Mouse (Mus musculus) embryonic facial prominence, embryonic 13.5 days (tissue): Measurements from ENCODE around the gene Fdx1. TPM values are rescaled to one million over a fixed set of nuclear protein-coding genes. Genes with fewer than 3 reads are reported as not detected.

Experiments used
- ATAC-seq: fragments of 200-750 bp; cut with Nextera tagmentation; 2 replicates; pipeline ENCODE4 v1.8.0; 2017; ENCODE audit warnings: low read depth; ENCODE audit not compliant: insufficient number of reproducible peaks, insufficient read depth, low FRiP score, low TSS enrichment
- H3K27ac ChIP-seq: fragments of 300-500 bp; sonication (generic); 2 replicates; pipeline ENCODE4 v1.5.1; 2015; ENCODE audit warnings: moderate library complexity, mild to moderate bottlenecking, inconsistent platforms
- H3K27me3 ChIP-seq: fragments of 300-500 bp; sonication (generic); 2 replicates; pipeline ENCODE4 v1.6.1; 2015; ENCODE audit warnings: mild to moderate bottlenecking, inconsistent platforms
- H3K36me3 ChIP-seq: fragments of 300-500 bp; sonication (generic); 2 replicates; pipeline ENCODE4 v1.6.1; 2015; ENCODE audit warnings: mild to moderate bottlenecking, inconsistent platforms
- H3K4me1 ChIP-seq: fragments of 300-500 bp; sonication (generic); 2 replicates; pipeline ENCODE4 v1.6.1; 2015; ENCODE audit warnings: inconsistent platforms
- H3K4me2 ChIP-seq: fragments of 300-500 bp; sonication (generic); 2 replicates; pipeline ENCODE4 v1.6.1; 2015; ENCODE audit warnings: moderate library complexity, mild to moderate bottlenecking, inconsistent platforms
- H3K4me3 ChIP-seq: fragments of 300-500 bp; sonication (generic); 2 replicates; pipeline ENCODE4 v1.5.1; 2015; ENCODE audit warnings: mild to moderate bottlenecking, inconsistent platforms
- H3K9ac ChIP-seq: fragments of 300-500 bp; sonication (generic); 2 replicates; pipeline ENCODE4 v1.6.1; 2015; ENCODE audit warnings: mild to moderate bottlenecking, inconsistent platforms
- H3K9me3 ChIP-seq: fragments of 300-500 bp; sonication (generic); 2 replicates; pipeline ENCODE4 v1.6.1; 2016; ENCODE audit warnings: inconsistent platforms
- WGBS: fragments of 180-500 bp; shearing (Covaris S2); methylation state at CpG from one replicate; pipeline ENCODE4 v1.1.7; 2015; ENCODE audit warnings: mixed read lengths; 5-methylcytosine and 5-hydroxymethylcytosine counted together
- polyA plus RNA-seq: library from polyadenylated mRNA; unstranded; fragments of >200 nt; fragmentation: Nextera tagmentation; extraction: Ambion mirVana; gene quantifications from 2 replicates; pipeline ENCODE4 v1.2.1, GENCODE M21; 2015

The Fdx1 gene
- polyA plus RNA-seq, 1 experiment from 2014 or later, result 56.5 TPM

DNA sequence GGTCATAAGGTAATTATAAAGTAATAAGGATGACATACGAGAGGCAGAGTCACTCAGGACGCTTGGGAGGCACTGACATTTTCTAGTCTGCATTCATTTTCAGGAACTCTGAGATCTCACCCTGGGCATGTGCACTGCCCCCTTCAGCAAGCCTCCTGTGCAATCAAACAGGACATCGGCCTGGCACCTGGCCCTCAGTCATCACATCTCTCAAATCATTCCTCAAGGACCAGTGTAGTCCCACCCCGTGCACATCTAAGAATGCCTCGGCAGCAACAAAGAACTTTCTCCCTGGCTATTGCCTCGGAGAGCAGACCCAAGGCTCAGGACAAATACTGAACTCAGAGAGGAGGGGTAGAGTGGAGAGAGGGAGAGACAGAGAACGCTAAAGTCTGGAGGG is 34.7 kb downstream of the Fdx1 start:
- no peak for ATAC-seq
- H3K4me2 ChIP-seq, result peak overlapping the region; percentile 52
- H3K27ac ChIP-seq, result peak overlapping the region; percentile 75
- no peaks in the 10 kb centered on the region for H3K9me3 ChIP-seq
- 25% methylated on average over 7 of the region's 7 CpGs for WGBS
- H3K9ac ChIP-seq, result 0 out of 2 replicates have a peak overlapping the region, but pooled peaks have one; percentile 6
- no peaks in the 10 kb centered on the region for H3K36me3 ChIP-seq
- no peaks in the 10 kb centered on the region for H3K27me3 ChIP-seq
- no peak overlapping the region for H3K4me3 ChIP-seq
- peaks cover 26% of the 10 kb centered on the region for H3K4me1 ChIP-seq

DNA sequence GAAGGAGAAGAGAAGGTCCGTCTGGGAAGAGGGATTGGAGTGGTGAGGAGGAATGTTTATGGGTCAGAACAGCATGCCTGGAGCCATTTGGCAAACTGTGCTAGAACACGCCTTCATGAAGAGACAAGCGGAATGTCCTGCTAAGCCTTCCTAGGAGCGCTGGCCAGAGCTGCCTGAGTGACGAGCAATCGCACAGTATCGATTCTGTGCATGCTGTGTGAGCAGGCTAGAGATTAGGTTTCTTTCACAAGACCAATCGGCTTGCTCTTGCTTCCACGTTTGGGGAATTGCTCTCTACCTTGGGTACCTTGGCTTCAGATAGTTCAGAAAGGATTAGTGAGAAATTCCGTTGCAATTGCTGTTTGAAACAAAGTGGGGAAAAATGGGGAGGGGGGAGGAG is 35.2 kb downstream of the Fdx1 start:
- peak overlapping the region; percentile 82 for H3K27ac ChIP-seq
- H3K27me3 ChIP-seq, result no peaks in the 10 kb centered on the region
- H3K9ac ChIP-seq, result peak overlapping the region; percentile 40; the same call in 1 of the 2 replicates
- H3K9me3 ChIP-seq, result no peaks in the 10 kb centered on the region
- WGBS, result 15% methylated on average over 10 of the region's 10 CpGs
- H3K36me3 ChIP-seq, result no peaks in the 10 kb centered on the region
- H3K4me3 ChIP-seq, result 0 out of 2 replicates have a peak overlapping the region, but pooled peaks have one; percentile 4
- H3K4me2 ChIP-seq, result peak overlapping the region; percentile 52
- H3K4me1 ChIP-seq, result peaks cover 26% of the 10 kb centered on the region
- no peak for ATAC-seq

DNA sequence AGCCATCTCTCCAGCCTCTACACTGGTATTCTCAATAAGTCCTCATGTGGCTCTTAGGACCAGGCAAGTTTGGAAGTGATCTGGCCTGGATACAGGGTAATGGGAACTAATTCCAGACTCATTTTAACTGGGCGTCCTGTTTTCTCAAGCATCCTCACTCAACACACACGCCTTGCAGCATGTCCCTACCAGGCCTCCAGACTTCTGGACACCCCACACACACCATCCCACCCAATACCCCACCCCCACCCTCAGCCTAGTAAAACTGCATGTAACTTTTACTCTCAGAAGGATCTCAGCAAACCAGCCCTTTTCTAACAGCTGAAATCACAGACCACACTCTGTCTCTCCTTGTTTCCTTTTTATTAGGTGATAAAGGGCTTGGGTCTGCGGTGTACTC is 35.7 kb downstream of the Fdx1 start:
- no peaks in the 10 kb centered on the region for H3K27me3 ChIP-seq
- H3K9me3 ChIP-seq, result no peaks in the 10 kb centered on the region
- WGBS, result 43% methylated on average over 3 of the region's 3 CpGs
- H3K4me2 ChIP-seq, result peak overlapping the region; percentile 52
- no peaks in the 10 kb centered on the region for H3K36me3 ChIP-seq
- H3K27ac ChIP-seq, result peak overlapping the region; percentile 82
- ATAC-seq, result no peak
- H3K9ac ChIP-seq, result peak overlapping the region; percentile 40; the same call in 1 of the 2 replicates
- H3K4me1 ChIP-seq, result peaks cover 26% of the 10 kb centered on the region
- no peak overlapping the region for H3K4me3 ChIP-seq

DNA sequence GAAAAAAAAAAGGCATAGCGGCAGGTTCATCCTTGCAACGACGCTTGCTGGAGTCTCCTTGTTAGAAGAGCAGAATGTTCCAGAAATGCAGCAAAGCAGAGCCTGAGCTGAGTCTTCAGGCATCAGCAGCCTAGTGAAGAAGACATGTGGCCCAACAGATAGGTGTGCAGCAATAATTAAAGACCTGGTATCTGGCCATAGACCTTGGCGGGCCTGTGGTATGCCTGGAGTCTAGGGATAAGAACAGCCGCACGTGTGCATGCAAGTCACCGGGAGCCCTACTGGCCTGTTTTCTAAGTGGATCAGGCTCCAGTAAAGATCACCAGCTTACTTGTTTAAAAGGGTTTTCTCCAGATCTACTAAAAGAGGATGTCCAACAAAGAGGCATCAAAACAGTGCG is 36.7 kb downstream of the Fdx1 start:
- Histone ChIP-seq H3K27ac (no peak overlapping the region), H3K4me2 (no peak overlapping the region), H3K4me1 (peaks cover 26% of the 10 kb centered on the region), H3K36me3 (no peaks in the 10 kb centered on the region), H3K9me3 (no peaks in the 10 kb centered on the region), H3K4me3 (no peak overlapping the region), H3K27me3 (no peaks in the 10 kb centered on the region), H3K9ac (no peak overlapping the region)
- 88% methylated on average over 8 of the region's 8 CpGs for WGBS
- no peak for ATAC-seq

DNA sequence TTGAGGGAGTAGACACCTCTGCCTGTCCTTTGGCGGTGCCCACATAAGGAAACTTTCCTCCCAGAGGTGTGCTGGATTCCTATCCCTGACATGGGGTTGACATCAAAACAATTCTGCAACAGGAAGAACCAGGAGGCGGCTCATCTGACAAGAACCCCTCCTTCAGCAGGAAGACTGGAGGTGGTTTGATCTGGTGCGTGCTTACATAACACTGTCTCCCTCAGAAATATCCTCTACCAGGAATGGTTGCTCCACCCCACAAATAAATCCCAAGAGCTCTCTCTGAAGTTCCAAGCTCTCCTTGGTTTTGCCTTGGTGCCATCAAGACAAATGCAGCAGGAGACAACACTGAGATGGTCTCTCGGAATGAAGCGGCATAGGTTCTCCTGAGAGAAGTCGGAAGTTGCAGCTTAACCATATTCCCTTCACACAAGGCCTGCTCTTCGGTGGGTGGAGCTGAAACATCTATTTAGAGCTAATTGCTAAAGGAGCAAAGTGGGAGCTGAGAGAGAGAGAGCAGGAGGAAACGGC is 38.7 kb downstream of the Fdx1 start:
- no peak overlapping the region for H3K9ac ChIP-seq
- no peaks in the 10 kb centered on the region for H3K36me3 ChIP-seq
- no peaks in the 10 kb centered on the region for H3K27me3 ChIP-seq
- no peak overlapping the region for H3K4me3 ChIP-seq
- no peak for ATAC-seq
- no peak overlapping the region for H3K27ac ChIP-seq
- H3K4me1 ChIP-seq, result peaks cover 23% of the 10 kb centered on the region
- 79% methylated on average over 8 of the region's 8 CpGs for WGBS
- H3K9me3 ChIP-seq, result no peaks in the 10 kb centered on the region
- H3K4me2 ChIP-seq, result no peak overlapping the region

DNA sequence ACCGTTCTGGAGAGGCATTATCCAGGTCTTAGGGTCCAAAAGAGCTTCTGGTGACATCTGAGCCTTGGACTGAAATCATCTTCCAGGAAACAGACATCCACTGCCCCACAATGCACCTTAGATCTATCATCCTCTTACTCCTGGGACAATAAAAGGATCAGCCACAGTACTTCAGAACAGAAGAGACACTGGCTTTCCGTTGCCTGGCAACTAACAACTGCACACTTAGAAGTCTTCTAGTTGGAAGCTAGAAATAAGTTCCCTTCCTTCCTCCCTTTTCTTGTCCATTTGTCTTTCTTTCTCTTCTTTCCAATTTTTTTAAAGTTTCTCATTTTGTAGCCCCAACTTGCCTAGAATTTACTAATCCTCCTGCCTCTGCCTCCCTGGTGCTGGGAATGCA is 40.6 kb downstream of the Fdx1 start:
- H3K4me2 ChIP-seq, result no peak overlapping the region
- peaks cover 5% of the 10 kb centered on the region for H3K4me1 ChIP-seq
- 84% methylated on average over 2 of the region's 2 CpGs for WGBS
- no peaks in the 10 kb centered on the region for H3K9me3 ChIP-seq
- no peak for ATAC-seq
- no peaks in the 10 kb centered on the region for H3K27me3 ChIP-seq
- H3K4me3 ChIP-seq, result no peak overlapping the region
- H3K9ac ChIP-seq, result no peak overlapping the region
- no peaks in the 10 kb centered on the region for H3K36me3 ChIP-seq
- H3K27ac ChIP-seq, result no peak overlapping the region

DNA sequence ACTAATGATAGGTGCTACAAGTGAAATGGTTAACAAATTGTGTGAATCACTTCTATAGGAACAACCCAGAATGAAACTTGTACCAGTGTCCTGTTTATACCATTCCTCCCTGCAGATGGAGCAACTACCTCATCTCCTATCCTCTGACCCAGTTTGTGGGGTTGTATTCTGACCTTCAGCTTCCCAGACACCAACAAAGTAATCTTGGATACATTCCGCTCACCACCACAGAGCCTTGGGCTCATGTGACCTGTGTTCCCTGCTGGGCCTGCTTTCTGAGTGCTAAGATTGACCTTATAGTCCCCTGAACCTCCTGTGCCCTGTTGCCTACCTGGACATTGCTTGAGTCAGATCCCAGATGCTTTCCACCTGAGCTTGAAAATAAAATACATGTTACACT is 47.8 kb downstream of the Fdx1 start:
- H3K36me3 ChIP-seq, result no peaks in the 10 kb centered on the region
- no peak for ATAC-seq
- H3K4me3 ChIP-seq, result no peak overlapping the region
- no peak overlapping the region for H3K4me2 ChIP-seq
- no peaks in the 10 kb centered on the region for H3K9me3 ChIP-seq
- no peak overlapping the region for H3K9ac ChIP-seq
- no peak overlapping the region for H3K27ac ChIP-seq
- H3K27me3 ChIP-seq, result no peaks in the 10 kb centered on the region
- H3K4me1 ChIP-seq, result no peaks in the 10 kb centered on the region
- WGBS, result 78% methylated on average over 1 of the region's 1 CpGs

DNA sequence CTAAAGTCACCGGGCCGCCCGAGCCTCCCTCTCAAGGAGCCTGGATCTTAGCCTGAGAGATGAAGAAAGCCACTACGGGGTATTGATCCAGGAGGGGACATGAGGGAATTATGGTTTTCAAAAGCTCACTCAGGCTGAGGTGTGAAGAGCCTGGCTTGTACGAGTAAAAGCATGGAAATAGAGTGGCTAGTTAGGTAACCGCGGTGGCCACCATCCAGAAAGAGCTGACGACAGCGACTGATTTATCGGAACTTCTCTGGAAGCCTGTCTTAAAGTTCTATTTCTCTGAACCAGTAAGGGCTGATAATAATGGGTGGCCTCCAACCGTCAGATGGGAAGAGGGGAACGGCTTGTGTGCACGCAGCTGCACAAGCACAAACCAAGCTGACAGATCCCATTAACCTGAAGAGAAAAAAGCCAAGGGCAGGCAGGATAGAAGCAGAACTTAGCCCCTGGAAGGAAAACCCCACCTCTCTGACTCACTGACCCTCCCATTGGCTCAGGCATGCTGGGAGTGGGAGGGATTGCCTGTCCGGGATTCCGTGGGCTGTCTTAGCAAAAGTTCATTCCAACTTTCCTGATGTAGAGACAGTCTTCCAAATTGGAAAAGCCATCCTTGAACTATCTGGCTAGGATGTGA is 48.8 kb downstream of the Fdx1 start:
- ATAC-seq, result no peak
- Histone ChIP-seq H3K4me1 (no peaks in the 10 kb centered on the region), H3K36me3 (no peaks in the 10 kb centered on the region), H3K4me2 (no peak overlapping the region), H3K9ac (no peak overlapping the region), H3K27me3 (no peaks in the 10 kb centered on the region), H3K9me3 (no peaks in the 10 kb centered on the region), H3K4me3 (no peak overlapping the region), H3K27ac (no peak overlapping the region)
- WGBS, result 73% methylated on average over 15 of the region's 15 CpGs

DNA sequence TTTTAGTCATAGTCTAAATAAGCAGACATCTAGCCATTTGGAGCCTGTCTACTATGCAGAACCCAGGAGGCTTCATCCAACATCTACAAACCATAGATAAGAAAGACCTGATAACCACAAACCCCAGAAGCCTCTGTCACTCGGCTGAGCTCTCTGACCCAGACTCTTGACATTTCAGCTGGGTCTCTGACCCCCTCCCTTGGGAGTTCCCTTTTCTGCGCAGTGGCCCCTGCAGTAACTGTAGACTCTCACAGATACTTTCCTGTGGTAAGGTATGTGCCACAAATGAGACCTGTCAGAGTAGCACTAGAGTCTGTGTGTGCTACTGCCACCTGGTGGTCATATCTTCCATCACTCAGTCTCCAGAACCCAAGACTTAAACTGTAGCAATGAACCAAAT is 54.5 kb downstream of the Fdx1 start:
- WGBS, result 7% methylated on average over 2 of the region's 2 CpGs
- no peak overlapping the region for H3K9ac ChIP-seq
- H3K36me3 ChIP-seq, result no peaks in the 10 kb centered on the region
- no peak overlapping the region for H3K27ac ChIP-seq
- H3K4me2 ChIP-seq, result no peak overlapping the region
- no peaks in the 10 kb centered on the region for H3K9me3 ChIP-seq
- no peak overlapping the region for H3K4me3 ChIP-seq
- 0 out of 2 replicates have a peak, but pooled peaks have one; percentile 37 for ATAC-seq
- no peaks in the 10 kb centered on the region for H3K27me3 ChIP-seq
- no peaks in the 10 kb centered on the region for H3K4me1 ChIP-seq

DNA sequence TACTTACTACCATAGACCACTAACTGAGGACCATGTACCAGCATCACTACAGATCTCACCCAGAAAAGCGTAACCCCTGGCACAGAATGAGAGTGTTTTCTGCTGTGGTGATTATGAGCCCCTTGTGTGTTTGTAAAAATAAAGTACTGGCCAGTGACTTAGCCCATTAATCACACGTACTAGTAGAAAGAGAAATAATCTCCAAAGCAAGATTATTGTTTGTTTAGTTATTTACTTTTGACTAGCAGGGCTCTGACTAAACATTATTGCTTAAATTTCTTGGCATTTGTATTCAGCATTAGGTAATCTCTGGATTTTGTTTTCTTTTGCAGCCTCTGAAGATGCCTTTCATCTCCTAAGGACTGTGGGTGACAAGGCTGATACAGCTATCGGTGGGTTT is 55.1 kb downstream of the Fdx1 start:
- Histone ChIP-seq H3K36me3 (no peaks in the 10 kb centered on the region), H3K4me3 (no peak overlapping the region), H3K27ac (no peak overlapping the region), H3K27me3 (no peaks in the 10 kb centered on the region), H3K9me3 (no peaks in the 10 kb centered on the region), H3K4me2 (no peak overlapping the region), H3K4me1 (no peaks in the 10 kb centered on the region), H3K9ac (no peak overlapping the region)
- no peak for ATAC-seq
- WGBS, result 79% methylated on average over 3 of the region's 3 CpGs

DNA sequence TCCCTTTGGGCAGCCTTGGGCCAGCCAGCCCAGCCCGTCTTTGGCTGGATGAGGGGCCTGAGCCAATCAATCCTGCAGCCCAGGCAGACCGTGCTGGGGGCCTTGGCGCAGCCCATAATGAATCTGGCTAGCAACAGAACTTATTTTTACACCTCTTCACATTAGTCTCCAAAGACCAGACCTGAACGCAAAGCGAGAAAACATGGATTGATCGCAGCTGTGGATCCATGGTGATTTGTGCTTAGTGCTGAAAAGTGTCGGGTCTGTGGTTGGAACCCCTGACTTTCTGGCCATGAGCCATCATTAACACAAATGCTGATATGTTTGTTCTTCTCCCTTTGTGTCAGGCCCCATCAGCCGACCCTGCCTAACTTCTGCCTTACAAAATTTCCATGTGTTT is 56.4 kb downstream of the Fdx1 start:
- Histone ChIP-seq H3K4me1 (no peaks in the 10 kb centered on the region), H3K4me2 (no peak overlapping the region), H3K27ac (no peak overlapping the region), H3K9me3 (no peaks in the 10 kb centered on the region), H3K36me3 (no peaks in the 10 kb centered on the region), H3K4me3 (no peak overlapping the region), H3K27me3 (no peaks in the 10 kb centered on the region), H3K9ac (no peak overlapping the region)
- WGBS, result 90% methylated on average over 8 of the region's 8 CpGs
- no peak for ATAC-seq
